Mouse (Mus musculus) neural tube, embryonic 11.5 days (tissue): ENCODE measurements around the gene Pqlc2. TPM values are rescaled to one million over a fixed set of nuclear protein-coding genes. Genes with fewer than 3 reads are reported as not detected.

ENCODE experiments used
- ATAC-seq: fragments of 200-750 bp; cut with Nextera tagmentation; 2 replicates; pipeline ENCODE4 v1.8.0; 2017; ENCODE audit warnings: moderate number of reproducible peaks, mild to moderate bottlenecking, moderate TSS enrichment, moderate library complexity; ENCODE audit not compliant: insufficient read depth, low FRiP score, low TSS enrichment
- DNase-seq: peaks from one replicate; pipeline ENCODE4 v3.0.0-alpha.2; 2015; ENCODE audit warnings: low spot score
- H3K27ac ChIP-seq: fragments of 300-500 bp; sonication (generic); 2 replicates; pipeline ENCODE4 v1.5.1; 2014; ENCODE audit warnings: low read depth, mild to moderate bottlenecking, low read length
- H3K27me3 ChIP-seq: fragments of 300-500 bp; sonication (generic); 2 replicates; pipeline ENCODE4 v1.6.1; 2014; ENCODE audit warnings: mild to moderate bottlenecking, low read length, mixed read lengths; ENCODE audit not compliant: control insufficient read depth, insufficient read depth
- H3K36me3 ChIP-seq: fragments of 300-500 bp; sonication (generic); 2 replicates; pipeline ENCODE4 v1.6.1; 2014; ENCODE audit warnings: mild to moderate bottlenecking, low read length, moderate library complexity, mixed read lengths; ENCODE audit not compliant: control insufficient read depth, insufficient read depth
- H3K4me1 ChIP-seq: fragments of 300-500 bp; sonication (generic); 2 replicates; pipeline ENCODE4 v1.6.1; 2014; ENCODE audit warnings: low read length, mixed read lengths; ENCODE audit not compliant: control insufficient read depth, insufficient read depth
- H3K4me2 ChIP-seq: fragments of 300-500 bp; sonication (generic); 2 replicates; pipeline ENCODE4 v1.6.1; 2014; ENCODE audit warnings: low read depth, mild to moderate bottlenecking, moderate library complexity
- H3K4me3 ChIP-seq: fragments of 300-500 bp; sonication (generic); 2 replicates; pipeline ENCODE4 v1.5.1; 2014; ENCODE audit warnings: low read depth, low read length
- H3K9ac ChIP-seq: fragments of 300-500 bp; sonication (generic); 2 replicates; pipeline ENCODE4 v1.6.1; 2014; ENCODE audit warnings: mild to moderate bottlenecking, low read length
- H3K9me3 ChIP-seq: fragments of 300-500 bp; sonication (generic); 2 replicates; pipeline ENCODE4 v1.6.1; 2016; ENCODE audit warnings: low read length; ENCODE audit not compliant: control insufficient read depth
- WGBS: fragments of 180-500 bp; shearing (Covaris S2); extraction: QIAGEN DNeasy Blood & Tissue Kit; methylation state at CpG from one replicate; pipeline ENCODE4 v1.1.7; 2014; 5-methylcytosine and 5-hydroxymethylcytosine counted together
- polyA plus RNA-seq: library from polyadenylated mRNA; unstranded; fragments of >200 nt; fragmentation: Nextera tagmentation; extraction: Ambion mirVana; gene quantifications from 2 replicates; pipeline ENCODE4 v1.2.1, GENCODE M21; 2014

Gene Pqlc2
- polyA plus RNA-seq, 1 experiment from 2014 or later = 12.8 TPM

DNA sequence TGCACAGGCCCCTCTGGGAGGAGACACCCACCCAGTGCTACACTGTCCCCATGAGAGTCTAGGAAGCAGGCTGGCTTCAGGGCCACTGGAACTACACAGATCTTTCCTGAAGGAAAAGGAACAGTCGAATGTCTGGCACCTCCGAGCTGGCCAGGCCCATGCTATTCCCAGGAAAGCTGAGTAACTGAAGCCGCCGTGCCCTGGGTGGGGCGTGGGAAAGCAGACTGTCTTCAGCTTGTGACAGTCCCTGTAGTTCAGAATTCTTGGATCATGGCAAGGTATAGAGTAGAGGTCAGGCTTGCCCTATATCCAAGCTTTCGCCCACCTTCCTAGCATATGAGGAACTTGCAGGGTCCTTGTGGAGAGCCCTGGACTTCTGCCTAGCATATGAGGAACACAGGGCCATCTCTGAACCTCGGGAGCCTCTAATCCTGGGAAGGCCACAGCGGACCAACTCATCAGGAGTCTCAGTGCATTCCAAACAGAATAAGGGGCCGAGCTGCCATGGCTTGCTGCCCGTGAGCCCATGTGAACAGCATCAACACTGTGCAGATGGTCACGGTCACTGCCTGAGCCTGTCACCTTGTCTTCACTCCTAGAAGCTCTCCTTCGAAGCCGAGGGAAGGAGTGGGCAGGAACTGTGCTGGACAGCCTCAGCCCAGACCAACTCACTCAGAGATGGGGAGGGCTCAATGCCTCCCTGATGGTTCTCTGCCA, 44.6 kb downstream of the Pqlc2 start:
- ATAC-seq = no peak
- no peaks in the 10 kb centered on the region for H3K9me3 ChIP-seq
- no peak overlapping the region for H3K9ac ChIP-seq
- no peaks in the 10 kb centered on the region; the same call in 1 of the 2 replicates for H3K4me1 ChIP-seq
- no peak for DNase-seq
- 87% methylated on average over 13 of the region's 13 CpGs for WGBS
- H3K27me3 ChIP-seq = no peaks in the 10 kb centered on the region
- H3K4me2 ChIP-seq = no peak overlapping the region
- H3K27ac ChIP-seq = no peak overlapping the region
- peaks cover 11% of the 10 kb centered on the region; the same call in 1 of the 2 replicates for H3K36me3 ChIP-seq
- no peak overlapping the region for H3K4me3 ChIP-seq

DNA sequence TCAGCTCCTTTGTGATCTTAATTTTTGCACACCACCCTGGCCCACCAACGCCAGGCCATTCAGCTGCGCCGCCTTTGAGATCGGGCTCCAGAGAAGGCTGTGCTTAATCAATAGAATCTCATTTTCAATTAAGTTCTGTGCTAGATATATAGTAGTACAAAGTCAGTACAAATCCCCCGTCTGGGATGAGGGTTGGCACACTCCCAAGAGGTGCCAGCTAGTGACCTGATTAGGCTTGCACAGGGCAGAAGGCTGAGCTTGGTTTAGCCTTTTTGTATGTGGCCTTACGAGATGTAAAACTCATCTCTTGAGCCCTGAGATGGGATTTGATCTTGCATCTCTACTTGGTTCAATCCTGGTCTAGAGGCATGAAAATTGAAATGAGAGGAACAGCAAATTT, 47.5 kb downstream of the Pqlc2 start:
- Histone ChIP-seq H3K4me1 (no peaks in the 10 kb centered on the region; the same call in 1 of the 2 replicates), H3K36me3 (peaks cover 8% of the 10 kb centered on the region; the same call in 1 of the 2 replicates), H3K4me2 (no peak overlapping the region), H3K9me3 (no peaks in the 10 kb centered on the region), H3K27me3 (no peaks in the 10 kb centered on the region), H3K4me3 (no peak overlapping the region), H3K27ac (no peak overlapping the region), H3K9ac (no peak overlapping the region)
- ATAC-seq (no peak), DNase-seq (no peak)
- 96% methylated on average over 6 of the region's 6 CpGs for WGBS

DNA sequence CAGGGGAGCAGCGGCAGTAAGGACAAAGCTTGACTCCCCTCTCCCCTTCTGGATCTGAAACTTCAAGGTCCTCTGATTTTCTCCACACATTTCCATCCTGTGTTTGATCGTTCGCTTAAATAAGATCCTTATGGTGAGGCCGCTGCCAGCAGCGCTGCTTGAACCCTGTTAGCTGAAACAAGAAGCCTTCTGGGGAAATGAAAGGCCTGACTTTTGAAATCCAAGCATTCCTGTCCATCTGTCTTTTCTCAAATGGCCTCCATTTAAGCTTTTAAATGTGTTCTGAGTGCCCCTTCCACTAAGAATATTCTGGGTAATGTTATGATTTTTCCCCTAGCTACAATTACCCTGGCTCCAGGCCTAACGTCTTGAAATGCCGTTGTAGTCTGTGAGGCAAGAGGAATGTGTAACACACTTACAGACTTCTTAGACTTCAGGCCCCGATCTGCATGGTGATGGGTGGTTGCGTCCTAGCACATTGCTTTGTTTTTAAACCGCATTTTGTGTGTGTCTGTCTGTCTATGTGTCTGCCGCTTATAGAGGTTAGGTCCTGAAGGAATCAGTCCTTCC, 51.1 kb downstream of the Pqlc2 start:
- no peaks in the 10 kb centered on the region for H3K9me3 ChIP-seq
- no peak overlapping the region for H3K4me2 ChIP-seq
- H3K4me3 ChIP-seq = no peak overlapping the region
- H3K4me1 ChIP-seq = no peaks in the 10 kb centered on the region
- peaks cover 7% of the 10 kb centered on the region; the same call in 1 of the 2 replicates for H3K36me3 ChIP-seq
- no peaks in the 10 kb centered on the region for H3K27me3 ChIP-seq
- DNase-seq (no peak), ATAC-seq (no peak)
- no peak overlapping the region for H3K9ac ChIP-seq
- 82% methylated on average over 11 of the region's 11 CpGs for WGBS
- H3K27ac ChIP-seq = no peak overlapping the region

DNA sequence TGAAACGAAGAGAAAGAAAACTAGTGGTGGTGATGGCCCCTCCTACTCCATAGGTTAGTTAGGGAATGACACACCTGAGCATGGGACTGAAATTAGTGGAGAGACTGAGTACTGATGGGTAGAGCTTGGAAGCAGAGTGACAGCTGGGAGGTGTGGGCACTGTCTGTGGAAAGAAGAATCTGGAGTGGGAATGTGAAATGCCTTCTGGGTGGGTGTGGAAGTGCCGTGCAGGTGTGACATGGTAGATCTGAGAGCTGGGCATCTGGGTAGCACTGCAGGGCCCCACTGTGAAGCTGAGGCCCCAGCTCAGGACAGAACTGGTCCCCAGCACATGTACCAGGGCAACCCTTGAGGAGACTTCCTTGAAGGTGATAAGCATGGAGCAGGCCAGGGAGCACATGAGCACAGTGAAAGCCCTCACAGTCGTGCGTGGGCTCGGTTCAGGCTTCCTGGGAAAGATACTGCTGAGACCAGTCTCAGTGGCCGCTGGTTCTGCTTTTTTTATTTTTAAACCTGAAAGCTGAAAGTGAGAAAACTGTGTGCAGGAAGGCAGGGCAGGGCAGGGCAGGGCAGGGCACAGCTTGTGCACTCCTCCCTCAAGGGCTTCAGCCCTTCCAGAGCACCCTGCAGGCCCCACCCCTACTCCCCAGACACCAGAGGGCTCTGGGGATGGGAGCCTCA, 51.7 kb downstream of the Pqlc2 start:
- H3K27ac ChIP-seq = no peak overlapping the region
- DNase-seq = no peak
- H3K9ac ChIP-seq = no peak overlapping the region
- H3K36me3 ChIP-seq = peaks cover 6% of the 10 kb centered on the region; the same call in 1 of the 2 replicates
- WGBS = 80% methylated on average over 6 of the region's 6 CpGs
- no peak for ATAC-seq
- no peaks in the 10 kb centered on the region for H3K4me1 ChIP-seq
- no peaks in the 10 kb centered on the region for H3K27me3 ChIP-seq
- H3K9me3 ChIP-seq = no peaks in the 10 kb centered on the region
- no peak overlapping the region for H3K4me3 ChIP-seq
- no peak overlapping the region for H3K4me2 ChIP-seq

DNA sequence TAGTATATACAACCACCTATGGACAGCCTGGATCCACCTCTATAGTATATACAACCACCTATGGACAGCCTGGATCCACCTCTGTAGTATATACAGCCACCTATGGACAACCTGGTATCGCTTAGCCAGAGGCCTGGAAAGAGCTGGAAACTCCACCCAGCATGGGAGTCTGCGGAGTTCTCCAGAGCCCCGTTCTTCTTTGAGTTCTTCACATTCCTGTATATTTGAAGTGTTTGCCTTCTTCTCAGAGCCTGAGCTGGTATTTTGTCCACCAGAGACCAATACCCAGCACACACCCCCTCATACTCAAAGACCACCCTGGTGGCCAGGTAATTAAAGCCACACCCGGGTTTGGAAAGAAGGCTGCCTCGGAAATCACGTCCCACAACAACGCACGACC, 53.8 kb downstream of the Pqlc2 start:
- DNase-seq (no peak), ATAC-seq (no peak)
- no peaks in the 10 kb centered on the region for H3K27me3 ChIP-seq
- H3K9ac ChIP-seq = no peak overlapping the region
- H3K4me2 ChIP-seq = no peak overlapping the region
- 91% methylated on average over 8 of the region's 8 CpGs for whole genome bisulfite sequencing
- no peaks in the 10 kb centered on the region; the same call in 1 of the 2 replicates for H3K36me3 ChIP-seq
- no peaks in the 10 kb centered on the region for H3K9me3 ChIP-seq
- H3K4me3 ChIP-seq = no peak overlapping the region
- H3K4me1 ChIP-seq = peaks cover 2% of the 10 kb centered on the region
- H3K27ac ChIP-seq = no peak overlapping the region

DNA sequence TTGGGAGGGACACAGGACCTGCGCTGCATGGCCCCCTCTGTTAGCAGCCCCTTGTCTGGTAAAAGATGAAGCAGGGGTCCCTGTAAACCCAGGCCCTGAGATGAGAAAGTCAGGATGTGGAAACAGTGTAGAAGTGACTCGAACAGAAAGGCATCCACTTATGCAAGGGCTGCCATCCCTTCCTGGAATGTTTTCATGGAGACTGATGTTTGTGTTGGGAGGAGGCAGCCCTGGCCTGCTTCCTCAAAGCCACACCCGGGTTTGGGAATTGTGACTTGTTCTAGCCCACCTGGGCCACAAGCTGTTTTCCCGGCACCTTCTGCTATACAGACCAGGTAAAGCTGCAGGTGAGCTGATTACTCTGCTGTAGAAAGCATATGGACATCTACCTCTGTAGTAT, 54.4 kb downstream of the Pqlc2 start:
- Histone ChIP-seq H3K9me3 (no peaks in the 10 kb centered on the region), H3K4me1 (peaks cover 6% of the 10 kb centered on the region), H3K4me3 (no peak overlapping the region), H3K36me3 (no peaks in the 10 kb centered on the region; the same call in 1 of the 2 replicates), H3K27me3 (no peaks in the 10 kb centered on the region), H3K27ac (no peak overlapping the region), H3K9ac (no peak overlapping the region), H3K4me2 (no peak overlapping the region)
- WGBS = 88% methylated on average over 4 of the region's 4 CpGs
- DNase-seq = no peak
- no peak for ATAC-seq

DNA sequence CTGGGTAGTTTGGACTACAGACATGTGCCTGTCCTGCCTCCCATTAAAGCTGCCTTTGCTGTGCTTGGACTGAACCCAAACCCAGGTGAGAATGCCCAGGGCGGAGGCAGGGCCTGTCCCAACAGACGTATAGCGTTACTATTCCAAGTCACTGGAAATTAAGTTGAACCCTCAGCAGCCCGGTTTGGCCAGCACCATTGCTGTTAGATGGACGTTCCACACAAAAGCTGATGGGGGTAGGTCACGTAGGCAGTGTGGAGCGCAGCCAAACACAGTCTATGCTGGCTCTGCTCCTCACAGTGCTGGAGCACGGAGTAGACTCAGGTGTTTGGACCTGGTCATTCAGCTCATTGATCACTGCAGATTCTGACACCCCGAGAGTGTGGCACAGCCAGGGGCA, 57.3 kb downstream of the Pqlc2 start:
- Histone ChIP-seq H3K36me3 (no peaks in the 10 kb centered on the region), H3K9me3 (no peaks in the 10 kb centered on the region), H3K27me3 (no peaks in the 10 kb centered on the region), H3K4me1 (peaks cover 12% of the 10 kb centered on the region), H3K27ac (no peak overlapping the region), H3K9ac (no peak overlapping the region), H3K4me2 (no peak overlapping the region), H3K4me3 (no peak overlapping the region)
- 92% methylated on average over 9 of the region's 9 CpGs for WGBS
- ATAC-seq = no peak
- DNase-seq = no peak

DNA sequence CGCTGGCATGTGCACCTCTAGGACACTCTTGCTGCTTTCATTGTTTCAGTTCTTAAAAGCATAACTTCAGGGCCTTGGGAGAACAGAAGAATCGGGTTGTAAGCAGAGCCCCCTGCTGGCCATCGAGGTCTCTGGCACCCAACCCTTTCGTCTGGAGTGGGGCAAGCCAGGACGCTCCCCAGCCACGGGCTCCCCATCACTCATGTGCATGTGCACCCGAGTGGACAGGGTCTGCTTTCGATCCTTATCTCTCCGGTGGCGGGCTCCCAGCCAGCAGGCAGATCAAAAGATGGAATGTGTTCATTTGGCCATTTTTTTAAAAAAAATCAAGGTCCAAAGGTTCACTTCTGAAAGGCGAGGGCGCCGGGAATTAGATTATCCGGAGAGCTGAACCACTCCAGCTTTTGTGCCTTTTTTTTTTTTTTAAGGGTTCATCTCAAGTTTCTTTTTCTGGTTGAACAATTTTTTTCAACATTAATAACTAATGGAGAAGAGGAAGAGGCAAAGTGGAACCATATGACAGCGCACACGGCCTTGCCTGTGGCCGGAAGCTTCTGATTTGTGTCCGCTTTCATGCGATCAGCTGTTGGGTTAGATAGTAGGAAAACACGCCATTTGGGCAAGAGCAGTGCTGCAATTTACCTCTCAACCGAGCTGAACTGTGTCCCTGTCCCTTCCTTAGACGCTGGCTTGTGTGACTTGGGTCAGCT, 58.3 kb downstream of the Pqlc2 start:
- no peak overlapping the region for H3K4me2 ChIP-seq
- no peak for ATAC-seq
- H3K27ac ChIP-seq = 0 out of 2 replicates have a peak overlapping the region, but pooled peaks have one; percentile 23
- H3K36me3 ChIP-seq = no peaks in the 10 kb centered on the region
- DNase-seq = peak; percentile 81
- no peaks in the 10 kb centered on the region for H3K9me3 ChIP-seq
- no peak overlapping the region for H3K9ac ChIP-seq
- no peaks in the 10 kb centered on the region for H3K27me3 ChIP-seq
- no peak overlapping the region for H3K4me3 ChIP-seq
- 52% methylated on average over 22 of the region's 22 CpGs for WGBS
- H3K4me1 ChIP-seq = peaks cover 19% of the 10 kb centered on the region
